Mouse (Mus musculus) urinary bladder, postnatal 36 days (tissue): ENCODE data around the gene Nub1.

Experiments
- DNase-seq, 2 experiments: peaks; one replicate each; pipeline ENCODE4 v3.0.0; 2022; ENCODE audit warnings: low spot score in 2 of 2, mixed read lengths in 1 of 2

Nub1 gene

GRCm38 (mm10) chr5:24741172-24741885 lies 56.0 kb downstream of the Nub1 start:
- no peak for DNase-seq

DNA sequence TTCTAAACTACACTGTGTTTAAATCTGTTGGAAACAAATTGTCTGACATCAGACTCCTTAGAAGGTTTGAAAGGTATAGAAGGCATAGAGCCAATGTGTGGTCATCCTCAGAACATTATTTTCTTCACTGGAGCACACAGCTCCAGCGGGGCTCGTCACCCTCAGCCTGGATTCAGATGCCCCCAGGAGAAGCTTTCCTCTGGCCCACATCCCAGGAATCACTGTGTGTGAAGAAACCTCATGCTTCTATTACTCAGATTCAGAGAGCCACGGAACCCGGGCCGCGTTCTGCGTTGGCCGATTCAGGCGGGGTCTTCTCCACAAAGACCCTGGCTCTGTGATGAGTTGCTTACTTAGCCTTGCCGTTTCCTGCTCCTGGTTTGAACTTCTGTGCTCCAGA lies 58.6 kb downstream of the Nub1 start:
- no peak for DNase-seq

DNA sequence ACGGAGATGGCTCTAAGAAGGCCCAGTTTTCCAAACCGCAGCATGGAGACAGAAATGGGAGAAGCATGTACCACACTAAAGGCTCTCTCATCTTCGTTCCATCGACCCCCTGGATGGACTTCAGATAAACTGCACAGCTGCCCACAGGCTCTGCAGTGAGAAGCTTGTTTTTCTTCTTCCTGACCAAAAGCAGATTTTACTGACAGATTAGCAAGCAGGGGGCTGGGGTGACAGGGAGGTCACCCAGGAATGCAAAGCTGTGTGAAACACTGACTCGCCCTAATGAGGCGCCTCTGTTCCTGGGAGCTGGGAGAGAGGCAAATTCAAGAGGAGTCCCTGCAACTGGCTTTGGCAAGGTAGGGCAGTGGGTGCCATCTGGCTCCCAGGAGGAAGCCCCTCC lies 62.2 kb downstream of the Nub1 start:
- no peak for DNase-seq

- DNase-seq = no peak
These were observed 64.4 kb downstream of the Nub1 start for GRCm38 (mm10) chr5:24749731-24750130.

- peak; percentile 78 to 88 for DNase-seq
These were observed 65.3 kb downstream of the Nub1 start for GRCm38 (mm10) chr5:24750321-24751304.

DNA sequence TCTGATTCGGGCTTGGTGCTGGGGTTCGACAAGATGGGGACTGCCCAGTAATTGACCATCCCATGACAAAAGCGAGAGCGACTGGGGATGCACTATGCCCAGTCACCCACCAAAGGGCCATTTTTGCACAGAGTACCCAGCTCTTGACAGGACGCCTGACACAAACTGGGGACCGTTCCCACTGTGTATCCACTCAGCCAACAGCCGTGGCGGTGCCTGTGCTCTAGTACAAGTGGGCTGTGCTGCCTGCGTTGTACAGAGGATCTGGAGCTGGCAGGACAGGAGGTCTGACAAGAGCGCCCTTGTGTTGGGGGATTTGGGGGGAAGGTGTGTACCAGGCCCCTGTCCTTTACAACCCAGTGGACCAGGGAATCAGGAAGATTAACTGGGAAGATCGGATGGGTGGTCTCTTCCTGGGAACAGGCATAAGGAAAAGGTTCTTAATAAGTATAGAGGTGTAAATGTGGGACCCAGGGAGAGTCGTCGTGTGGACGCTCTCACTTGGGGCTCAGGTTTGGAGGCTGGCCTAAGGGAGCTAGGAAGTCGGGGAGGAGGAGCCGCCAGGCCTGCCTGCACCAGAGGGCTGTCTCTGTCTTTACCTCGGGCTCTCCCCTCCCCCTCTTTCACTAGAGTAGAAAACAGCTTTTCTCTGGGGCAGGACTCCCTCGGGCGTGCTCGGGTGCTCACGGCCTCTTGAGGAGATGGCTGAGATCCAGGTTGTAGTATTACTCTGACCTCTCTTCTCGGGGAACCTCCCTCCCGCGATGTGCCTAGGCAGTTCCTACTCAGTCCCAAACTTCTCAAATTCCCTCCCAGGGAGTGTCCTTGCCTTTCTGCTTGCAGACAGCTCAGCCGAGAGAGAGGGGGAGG lies 66.2 kb downstream of the Nub1 start:
- DNase-seq = peak; percentile 51 to 56

GRCm38 (mm10) chr5:24752175-24752498 lies 66.8 kb downstream of the Nub1 start:
- DNase-seq = no peak

DNA sequence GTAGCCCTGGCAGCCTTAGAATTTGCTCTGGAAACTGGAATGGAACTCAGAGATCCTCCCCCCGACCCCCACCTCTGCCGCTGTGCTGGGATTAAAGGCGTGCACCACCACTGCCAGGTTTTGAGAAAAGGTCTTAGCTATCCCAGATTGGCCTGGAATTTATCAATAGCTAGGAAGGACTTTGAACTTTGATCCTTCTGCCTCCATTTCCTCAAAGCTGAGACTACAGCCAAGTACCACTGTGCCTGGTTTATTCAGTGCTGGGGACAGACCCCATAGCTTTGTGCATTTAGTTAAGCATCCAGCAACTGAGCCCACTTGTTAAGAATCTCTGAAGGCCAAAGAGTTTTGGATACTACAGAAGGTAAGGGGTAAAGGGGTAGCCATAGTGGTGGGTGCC lies 71.6 kb downstream of the Nub1 start:
- DNase-seq = no peak

DNA sequence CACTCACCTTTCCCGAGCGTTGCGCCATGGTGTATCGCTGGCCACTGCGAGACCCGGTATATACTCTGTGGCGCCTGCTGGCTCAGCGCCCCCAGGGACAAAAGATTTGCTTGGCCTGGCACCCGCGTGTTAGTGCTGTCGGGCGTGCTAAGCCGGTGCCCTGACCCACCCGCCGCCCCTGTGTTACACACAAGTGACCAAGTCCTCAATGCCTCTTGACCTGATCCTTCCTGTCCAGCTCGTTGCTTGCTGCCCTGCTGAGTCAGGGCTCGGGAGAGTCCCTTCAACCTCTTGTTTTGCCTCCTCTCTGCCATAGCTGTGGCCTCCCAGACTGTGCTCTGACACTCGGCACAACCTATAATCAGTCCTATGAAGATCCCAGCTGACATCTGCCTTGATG lies 72.5 kb downstream of the Nub1 start, which contains the start of gene Crygn:
Gene Crygn (minus strand): TSS at position 193 of the 400 bp plus-strand sequence.
- DNase-seq = no peak
